Mouse (Mus musculus) right cerebral cortex, postnatal 36 days (tissue): ENCODE measurements around the gene Btn1a1.

Experiments used
- DNase-seq, 2 experiments: peaks; one replicate each; pipeline ENCODE4 v3.0.0; 2022; ENCODE audit warnings: low spot score in 2 of 2, mixed read lengths in 1 of 2

The Btn1a1 gene

GRCm38 (mm10) chr13:23437908-23438307 is 27.8 kb downstream of the Btn1a1 start:
- DNase-seq, result peak; percentile 85 to 86

GRCm38 (mm10) chr13:23436861-23437822 is 28.6 kb downstream of the Btn1a1 start:
- DNase-seq, result no peak

GRCm38 (mm10) chr13:23436231-23436661 is 29.5 kb downstream of the Btn1a1 start:
- DNase-seq, result no peak

- DNase-seq, result no peak
Measured at GRCm38 (mm10) chr13:23435676-23436075, 30.0 kb downstream of the Btn1a1 start.

- no peak for DNase-seq
Measured at GRCm38 (mm10) chr13:23435241-23435640, 30.5 kb downstream of the Btn1a1 start.

GRCm38 (mm10) chr13:23434426-23434825 is 31.3 kb downstream of the Btn1a1 start:
- DNase-seq, result no peak

- DNase-seq, result no peak
Measured at GRCm38 (mm10) chr13:23433801-23434200, 31.9 kb downstream of the Btn1a1 start.

GRCm38 (mm10) chr13:23433206-23433605 is 32.5 kb downstream of the Btn1a1 start:
- DNase-seq, result no peak

GRCm38 (mm10) chr13:23432562-23433201 is 33.0 kb downstream of the Btn1a1 start:
- DNase-seq, result peak; percentile 86 to 89

GRCm38 (mm10) chr13:23431351-23431771 is 34.3 kb downstream of the Btn1a1 start:
- DNase-seq, result peak in 1 of 2 experiments; percentile 75

GRCm38 (mm10) chr13:23430734-23431133 is 35.0 kb downstream of the Btn1a1 start:
- peak in 1 of 2 experiments; percentile 73 for DNase-seq

GRCm38 (mm10) chr13:23429771-23430380 is 35.8 kb downstream of the Btn1a1 start:
- no peak for DNase-seq

GRCm38 (mm10) chr13:23428166-23428993 is 37.3 kb downstream of the Btn1a1 start:
- no peak for DNase-seq

GRCm38 (mm10) chr13:23427401-23427910 is 38.2 kb downstream of the Btn1a1 start:
- no peak for DNase-seq

- DNase-seq, result no peak
Measured at GRCm38 (mm10) chr13:23426922-23427321, 38.8 kb downstream of the Btn1a1 start.

GRCm38 (mm10) chr13:23426335-23426734 is 39.4 kb downstream of the Btn1a1 start:
- no peak for DNase-seq

- no peak for DNase-seq
Measured at GRCm38 (mm10) chr13:23425505-23425904, 40.2 kb downstream of the Btn1a1 start.

GRCm38 (mm10) chr13:23424494-23425325 is 41.0 kb downstream of the Btn1a1 start:
- peak; percentile 81 to 90 for DNase-seq

- DNase-seq, result no peak
Measured at GRCm38 (mm10) chr13:23424052-23424380, 41.7 kb downstream of the Btn1a1 start.
